Mouse (Mus musculus): ENCODE measurements at regions not wholly inside any gene's neighbourhood (a gene's known extent, or its start where the extent isn't known, plus 50 kb on each side); places are given as distances from the start of the nearest gene placed in this dataset.

DNA sequence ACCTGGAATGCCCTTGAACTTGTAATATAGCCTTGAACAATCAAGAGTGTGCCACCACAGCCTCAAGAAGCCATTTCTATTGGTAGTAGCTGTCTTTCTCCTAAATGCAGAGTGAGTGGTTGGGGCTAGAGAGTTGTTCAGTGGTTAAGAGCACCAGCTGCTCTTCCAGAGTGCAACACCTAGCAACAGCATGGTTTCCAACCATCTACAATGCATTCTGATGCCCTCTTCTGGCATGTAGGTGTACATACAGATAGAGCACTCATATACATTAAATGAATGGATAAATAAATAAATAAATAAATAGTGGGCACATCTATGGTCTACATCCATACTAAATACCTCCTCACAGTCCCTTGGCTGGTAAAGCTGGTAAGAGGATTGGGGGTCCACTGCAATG is 316.2 kb upstream of the Spred2 start:
- H3K4me1 ChIP-seq (replicated peaks; ENCODE audit: low read depth, low read length), result no peaks in the 10 kb centered on the region
- H3K9me3 ChIP-seq (ENCODE audit: low read length), result 0 out of 2 replicates have a peak, but pooled peaks cover 3% of the 10 kb centered on the region
- no peak overlapping the region for H3K4me3 ChIP-seq (replicated peaks; ENCODE audit: low read length)
- TF ChIP-seq POU5F1 (IDR thresholded peaks at IDR 0.05; ENCODE audit: borderline replicate concordance, low read length), result no peak
- TF ChIP-seq NANOG (IDR thresholded peaks at IDR 0.05; ENCODE audit: borderline replicate concordance, low read length), result no peak
- peak; percentile 12 for TF ChIP-seq CTCF (conservative IDR thresholded peaks at IDR 0.05; ENCODE audit: low read length)
- no peaks in the 10 kb centered on the region for H3K27me3 ChIP-seq (ENCODE audit: insufficient read depth, low read length)
- no peaks in the 10 kb centered on the region for H3K36me3 ChIP-seq (ENCODE audit: insufficient read depth, low read length)

DNA sequence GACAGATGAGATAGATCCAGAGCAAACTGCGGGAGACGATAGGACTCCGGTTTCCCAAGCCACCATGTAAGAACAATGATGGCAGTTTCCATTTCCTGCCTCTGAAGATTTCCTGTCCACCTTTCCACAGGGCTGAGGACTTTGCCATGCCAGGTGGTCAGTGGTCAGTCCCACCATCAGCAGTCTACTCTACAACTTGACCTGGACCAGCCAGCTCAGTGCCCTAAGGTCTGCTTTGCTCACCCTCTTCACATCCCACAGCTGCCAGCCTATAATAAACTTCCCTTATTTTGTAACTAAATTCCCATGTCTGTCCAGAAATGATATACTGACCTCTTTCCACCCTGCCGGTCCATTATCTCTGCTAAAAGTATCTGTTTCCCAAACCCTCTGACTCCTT is 315.7 kb upstream of the Spred2 start:
- Histone ChIP-seq H3K4me1 (replicated peaks; ENCODE audit: low read depth, low read length) (no peaks in the 10 kb centered on the region), H3K4me3 (replicated peaks; ENCODE audit: low read length) (no peak overlapping the region), H3K9me3 (ENCODE audit: low read length) (0 out of 2 replicates have a peak, but pooled peaks cover 2% of the 10 kb centered on the region), H3K36me3 (ENCODE audit: insufficient read depth, low read length) (no peaks in the 10 kb centered on the region), H3K27me3 (ENCODE audit: insufficient read depth, low read length) (no peaks in the 10 kb centered on the region)
- TF ChIP-seq POU5F1 (IDR thresholded peaks at IDR 0.05; ENCODE audit: borderline replicate concordance, low read length) (no peak), CTCF (conservative IDR thresholded peaks at IDR 0.05; ENCODE audit: low read length) (no peak), NANOG (IDR thresholded peaks at IDR 0.05; ENCODE audit: borderline replicate concordance, low read length) (no peak)

DNA sequence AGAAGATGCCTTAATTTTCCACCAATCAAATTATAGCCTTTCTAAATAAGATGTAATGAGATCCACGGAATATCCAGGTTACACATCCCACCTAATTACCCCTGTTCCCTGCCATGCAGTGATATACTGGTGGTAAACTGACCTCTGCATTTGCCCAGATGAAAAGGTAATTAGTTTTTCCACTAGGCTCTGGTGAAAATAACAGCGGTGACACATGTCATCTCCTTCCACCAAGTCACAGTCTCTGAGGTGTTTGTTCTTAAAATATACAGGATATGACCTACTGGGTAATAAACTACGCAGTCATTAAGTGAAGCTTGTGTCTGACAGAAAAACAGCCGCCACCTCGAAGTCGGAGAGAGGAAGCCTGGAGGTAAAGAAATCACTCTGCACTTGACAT is 313.6 kb upstream of the Spred2 start:
- Histone ChIP-seq H3K4me3 (replicated peaks; ENCODE audit: low read length) (no peak overlapping the region), H3K4me1 (replicated peaks; ENCODE audit: low read depth, low read length) (no peaks in the 10 kb centered on the region), H3K9me3 (ENCODE audit: low read length) (no peaks in the 10 kb centered on the region), H3K27me3 (ENCODE audit: insufficient read depth, low read length) (no peaks in the 10 kb centered on the region), H3K36me3 (ENCODE audit: insufficient read depth, low read length) (no peaks in the 10 kb centered on the region)
- TF ChIP-seq POU5F1 (IDR thresholded peaks at IDR 0.05; ENCODE audit: borderline replicate concordance, low read length) (no peak), NANOG (IDR thresholded peaks at IDR 0.05; ENCODE audit: borderline replicate concordance, low read length) (no peak), CTCF (conservative IDR thresholded peaks at IDR 0.05; ENCODE audit: low read length) (no peak)

DNA sequence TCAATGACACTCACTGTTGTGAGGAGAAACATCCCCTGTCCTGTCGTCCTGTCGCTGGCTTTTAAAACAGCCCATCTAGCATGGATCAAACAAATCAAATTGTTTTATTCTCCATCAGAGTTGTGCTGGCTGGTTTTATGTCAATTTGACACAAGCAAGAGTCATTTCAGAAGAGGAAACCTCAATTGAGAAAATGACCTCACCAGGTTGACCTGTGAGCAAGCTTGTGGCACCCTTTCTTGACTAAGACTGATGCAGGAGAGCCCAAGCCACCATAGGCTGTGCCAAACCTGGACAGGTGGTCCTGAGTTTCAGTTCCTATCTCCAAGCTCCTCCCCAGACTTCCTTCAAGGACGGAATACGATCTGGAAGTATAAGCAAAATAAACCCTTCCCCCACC is 313.0 kb upstream of the Spred2 start:
- no peaks in the 10 kb centered on the region for H3K27me3 ChIP-seq (ENCODE audit: insufficient read depth, low read length)
- TF ChIP-seq NANOG (IDR thresholded peaks at IDR 0.05; ENCODE audit: borderline replicate concordance, low read length) (no peak), CTCF (conservative IDR thresholded peaks at IDR 0.05; ENCODE audit: low read length) (no peak), POU5F1 (IDR thresholded peaks at IDR 0.05; ENCODE audit: borderline replicate concordance, low read length) (no peak)
- H3K36me3 ChIP-seq (ENCODE audit: insufficient read depth, low read length), result no peaks in the 10 kb centered on the region
- H3K4me1 ChIP-seq (replicated peaks; ENCODE audit: low read depth, low read length), result no peaks in the 10 kb centered on the region
- no peaks in the 10 kb centered on the region for H3K9me3 ChIP-seq (ENCODE audit: low read length)
- H3K4me3 ChIP-seq (replicated peaks; ENCODE audit: low read length), result no peak overlapping the region

DNA sequence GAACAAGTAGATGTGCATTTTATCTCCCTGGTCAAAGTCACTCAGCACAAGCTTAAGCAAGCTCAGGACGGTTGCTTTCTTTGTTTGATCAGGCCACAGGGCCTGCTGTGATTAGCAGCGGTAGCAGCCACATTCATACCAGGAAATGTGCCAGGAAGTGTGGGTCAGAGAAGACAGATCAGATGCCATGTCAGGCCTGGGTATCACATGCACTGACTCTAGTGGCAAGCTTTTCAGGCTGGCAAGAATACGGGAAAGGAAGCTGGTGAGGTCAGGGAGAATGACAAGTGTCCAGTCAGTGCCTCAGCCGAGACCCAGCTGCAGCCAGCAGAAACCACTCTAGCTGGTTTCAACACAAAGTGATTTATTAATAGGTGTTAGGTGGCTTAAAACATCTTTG is 307.7 kb upstream of the Spred2 start:
- Histone ChIP-seq H3K4me3 (replicated peaks; ENCODE audit: low read length) (no peak overlapping the region), H3K27me3 (ENCODE audit: insufficient read depth, low read length) (peaks cover 9% of the 10 kb centered on the region; the same call in 1 of the 2 replicates), H3K36me3 (ENCODE audit: insufficient read depth, low read length) (no peaks in the 10 kb centered on the region), H3K4me1 (replicated peaks; ENCODE audit: low read depth, low read length) (no peaks in the 10 kb centered on the region), H3K9me3 (ENCODE audit: low read length) (no peaks in the 10 kb centered on the region)
- TF ChIP-seq CTCF (conservative IDR thresholded peaks at IDR 0.05; ENCODE audit: low read length), result no peak
- no peak for TF ChIP-seq NANOG (IDR thresholded peaks at IDR 0.05; ENCODE audit: borderline replicate concordance, low read length)
- TF ChIP-seq POU5F1 (IDR thresholded peaks at IDR 0.05; ENCODE audit: borderline replicate concordance, low read length), result no peak

DNA sequence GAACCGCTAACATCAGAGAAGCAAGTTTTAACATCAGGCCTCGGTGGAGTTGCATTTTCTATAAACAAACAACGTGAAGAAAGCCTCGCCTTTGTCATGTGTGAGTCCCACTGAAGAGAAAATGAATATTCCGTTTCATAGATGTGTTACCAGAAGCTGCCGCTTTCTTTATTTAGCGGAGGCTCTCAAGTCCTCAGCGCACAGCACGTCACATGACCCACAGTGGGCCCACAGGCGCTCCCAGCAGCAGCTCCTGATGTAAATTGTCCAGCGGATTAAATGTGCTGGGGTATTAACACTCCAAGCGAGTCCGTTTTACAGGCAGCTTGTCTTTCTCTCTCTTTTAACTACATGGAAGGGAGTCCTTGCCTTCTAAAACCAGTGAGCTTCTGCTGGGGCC is 304.7 kb upstream of the Spred2 start:
- TF ChIP-seq CTCF (conservative IDR thresholded peaks at IDR 0.05; ENCODE audit: low read length) (no peak), POU5F1 (IDR thresholded peaks at IDR 0.05; ENCODE audit: borderline replicate concordance, low read length) (no peak), NANOG (IDR thresholded peaks at IDR 0.05; ENCODE audit: borderline replicate concordance, low read length) (no peak)
- H3K27me3 ChIP-seq (ENCODE audit: insufficient read depth, low read length), result peaks cover 9% of the 10 kb centered on the region; the same call in 1 of the 2 replicates
- no peaks in the 10 kb centered on the region for H3K9me3 ChIP-seq (ENCODE audit: low read length)
- H3K4me3 ChIP-seq (replicated peaks; ENCODE audit: low read length), result no peak overlapping the region
- H3K36me3 ChIP-seq (ENCODE audit: insufficient read depth, low read length), result no peaks in the 10 kb centered on the region
- no peaks in the 10 kb centered on the region for H3K4me1 ChIP-seq (replicated peaks; ENCODE audit: low read depth, low read length)

DNA sequence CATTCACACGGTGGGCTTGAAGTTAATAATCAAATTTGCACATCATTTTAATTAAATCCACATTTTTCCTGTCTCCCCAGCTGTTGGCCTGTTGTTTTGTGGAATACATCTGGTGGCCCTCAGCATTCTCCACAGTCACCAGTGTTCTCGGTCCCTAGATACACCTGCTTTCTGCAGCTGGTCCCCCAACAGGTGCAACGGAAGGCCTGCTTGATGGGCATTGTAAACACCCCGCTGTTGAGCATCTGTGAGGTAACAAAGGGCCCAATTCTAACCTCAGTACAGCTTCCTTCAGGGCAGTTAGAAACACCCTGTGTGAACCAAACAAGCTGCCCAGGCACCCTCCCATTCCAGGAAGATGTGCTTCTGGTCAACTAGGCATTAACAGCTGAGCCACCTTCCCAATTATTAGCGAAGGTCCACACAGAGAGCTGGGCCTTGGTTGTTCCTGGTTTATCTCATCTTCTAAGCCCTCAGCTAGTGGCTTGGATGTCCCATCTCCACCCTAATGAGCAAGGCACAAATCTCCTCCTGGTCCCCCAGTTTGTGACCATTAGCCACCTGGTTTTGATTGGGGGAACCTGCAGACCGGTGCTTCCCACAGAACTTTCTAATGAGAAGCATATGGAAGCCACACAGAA is 293.0 kb upstream of the Spred2 start:
- peaks cover 8% of the 10 kb centered on the region for H3K27me3 ChIP-seq (ENCODE audit: insufficient read depth, low read length)
- TF ChIP-seq NANOG (IDR thresholded peaks at IDR 0.05; ENCODE audit: borderline replicate concordance, low read length) (no peak), POU5F1 (IDR thresholded peaks at IDR 0.05; ENCODE audit: borderline replicate concordance, low read length) (no peak), CTCF (conservative IDR thresholded peaks at IDR 0.05; ENCODE audit: low read length) (no peak)
- H3K4me1 ChIP-seq (replicated peaks; ENCODE audit: low read depth, low read length), result no peaks in the 10 kb centered on the region
- H3K36me3 ChIP-seq (ENCODE audit: insufficient read depth, low read length), result no peaks in the 10 kb centered on the region
- H3K4me3 ChIP-seq (replicated peaks; ENCODE audit: low read length), result no peak overlapping the region
- H3K9me3 ChIP-seq (ENCODE audit: low read length), result no peaks in the 10 kb centered on the region

DNA sequence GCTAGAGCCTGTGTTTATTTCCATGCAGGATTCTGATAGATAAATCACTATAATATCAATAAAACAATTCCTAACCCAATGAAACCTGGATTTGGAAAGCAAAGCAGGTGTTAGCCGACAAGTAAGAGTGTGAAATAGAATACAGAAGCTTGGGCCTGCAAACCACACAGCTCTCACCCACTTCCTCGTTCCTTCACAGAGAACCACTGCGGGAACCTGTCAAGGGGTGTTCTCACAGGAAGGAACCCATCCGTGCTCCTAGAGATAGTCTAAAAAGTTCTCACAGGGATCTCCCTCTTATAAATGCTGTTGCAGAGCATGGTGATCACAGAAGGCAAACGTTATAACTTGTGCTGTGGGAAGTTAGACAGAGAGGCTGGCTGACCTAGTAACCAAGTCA is 291.7 kb upstream of the Spred2 start:
- no peak overlapping the region for H3K4me3 ChIP-seq (replicated peaks; ENCODE audit: low read length)
- no peak for TF ChIP-seq POU5F1 (IDR thresholded peaks at IDR 0.05; ENCODE audit: borderline replicate concordance, low read length)
- TF ChIP-seq NANOG (IDR thresholded peaks at IDR 0.05; ENCODE audit: borderline replicate concordance, low read length), result no peak
- no peak for TF ChIP-seq CTCF (conservative IDR thresholded peaks at IDR 0.05; ENCODE audit: low read length)
- no peaks in the 10 kb centered on the region for H3K9me3 ChIP-seq (ENCODE audit: low read length)
- no peaks in the 10 kb centered on the region for H3K36me3 ChIP-seq (ENCODE audit: insufficient read depth, low read length)
- peaks cover 8% of the 10 kb centered on the region for H3K27me3 ChIP-seq (ENCODE audit: insufficient read depth, low read length)
- H3K4me1 ChIP-seq (replicated peaks; ENCODE audit: low read depth, low read length), result no peaks in the 10 kb centered on the region

DNA sequence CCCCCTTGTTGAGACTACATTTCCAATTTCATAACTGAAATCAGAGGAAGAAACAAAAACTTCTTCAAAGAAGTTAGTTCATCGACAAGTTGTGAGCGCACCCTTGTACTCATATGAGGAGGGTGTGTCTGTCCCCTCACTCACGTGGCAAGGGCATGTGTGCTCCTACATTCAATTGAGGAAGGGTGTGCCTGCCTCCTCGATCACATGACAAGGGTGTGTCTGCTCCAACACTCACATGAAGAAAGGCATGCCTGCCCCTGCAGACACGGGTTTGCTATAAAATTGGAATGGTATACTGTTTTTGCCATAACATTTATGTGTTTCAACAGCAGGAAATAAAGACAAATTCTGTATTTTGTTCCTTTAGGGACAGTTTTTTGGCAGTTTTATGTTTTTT is 290.6 kb upstream of the Spred2 start:
- H3K4me1 ChIP-seq (replicated peaks; ENCODE audit: low read depth, low read length), result no peaks in the 10 kb centered on the region
- H3K9me3 ChIP-seq (ENCODE audit: low read length), result no peaks in the 10 kb centered on the region
- H3K4me3 ChIP-seq (replicated peaks; ENCODE audit: low read length), result no peak overlapping the region
- TF ChIP-seq POU5F1 (IDR thresholded peaks at IDR 0.05; ENCODE audit: borderline replicate concordance, low read length) (no peak), CTCF (conservative IDR thresholded peaks at IDR 0.05; ENCODE audit: low read length) (no peak), NANOG (IDR thresholded peaks at IDR 0.05; ENCODE audit: borderline replicate concordance, low read length) (no peak)
- no peaks in the 10 kb centered on the region for H3K36me3 ChIP-seq (ENCODE audit: insufficient read depth, low read length)
- peaks cover 3% of the 10 kb centered on the region; the same call in 1 of the 2 replicates for H3K27me3 ChIP-seq (ENCODE audit: insufficient read depth, low read length)

All from E14TG2a.4 (cell line).